In genomic region chr1:90208503-90208860, GRCm38 (mm10) we compare ENCODE assay signal across 9 mouse cellular contexts. TPM values are rescaled to one million over a fixed set of nuclear protein-coding genes. Genes with fewer than 3 reads are reported as not detected.
DNase-seq lines count a peak whose midpoint lies in the region; ATAC-seq and TF ChIP-seq lines count a peak whose summit lies in the region.
"Had no signal": no experiment of that assay in that cellular context is flagged by ENCODE, and none has a peak within 500 bp of the region (broad histone marks: within the 10 kb centered on the region; RNA-seq: fewer than 3 reads in every experiment).

No protein-coding gene starts in this region.

- no peaks in the 10 kb centered on the region for H3K36me3 ChIP-seq in kidney, adult 2 months (ENCODE audit: control insufficient read depth, insufficient read depth, low read length)
- peaks cover 17% of the 10 kb centered on the region for H3K36me3 ChIP-seq in embryonic facial prominence, embryonic 12.5 days
- peaks cover 5% of the 10 kb centered on the region; the same call in 1 of the 2 replicates for H3K36me3 ChIP-seq in heart, embryonic 14.5 days (ENCODE audit: control insufficient read depth, insufficient read depth, low read length)
- H3K36me3 ChIP-seq in midbrain, embryonic 14.5 days (ENCODE audit: control insufficient read depth, insufficient read depth, low read length) = no peaks in the 10 kb centered on the region

- peaks cover 50% of the 10 kb centered on the region for H3K4me1 ChIP-seq in kidney, adult 2 months (ENCODE audit: control insufficient read depth, insufficient read depth, low read length)
- peaks cover 47% of the 10 kb centered on the region for H3K4me1 ChIP-seq in embryonic facial prominence, embryonic 12.5 days
- peaks cover 17 to 25% of the 10 kb centered on the region in 2 experiments for H3K4me1 ChIP-seq in heart, embryonic 14.5 days (ENCODE audit: control insufficient read depth in 2 of 2, insufficient read depth in 2 of 2, low read length in 2 of 2)
- peaks cover 38% of the 10 kb centered on the region for H3K4me1 ChIP-seq in midbrain, embryonic 14.5 days (ENCODE audit: control insufficient read depth, insufficient read depth, low read length)

- no peak for DNase-seq in kidney, adult 2 months
- DNase-seq in kidney, postnatal 14 days = no peak
- peak; percentile 16 for DNase-seq in midbrain, embryonic 14.5 days
- DNase-seq in thymus, postnatal 25 days = no peak

- H3K27ac ChIP-seq in kidney, adult 2 months (ENCODE audit: insufficient read depth, low read depth, low read length) = peak overlapping the region; percentile 34
- H3K27ac ChIP-seq in embryonic facial prominence, embryonic 12.5 days = no peak overlapping the region
- no peak overlapping the region; a peak in 1 of 4 replicates for H3K27ac ChIP-seq in heart, embryonic 14.5 days (replicated peaks in 1 of 2; ENCODE audit: control insufficient read depth in 1 of 2, insufficient read depth in 1 of 2, low read depth in 2 of 2, low read length in 2 of 2)
- H3K27ac ChIP-seq in midbrain, embryonic 14.5 days (replicated peaks; ENCODE audit: low read depth, low read length) = peak overlapping the region; percentile 16

- H3K4me2 ChIP-seq in embryonic facial prominence, embryonic 12.5 days (replicated peaks) = peak overlapping the region; percentile 62
- H3K4me2 ChIP-seq in heart, embryonic 14.5 days (ENCODE audit: low read length) = peak overlapping the region; percentile 65
- H3K4me2 ChIP-seq in midbrain, embryonic 14.5 days (ENCODE audit: low read length) = peak overlapping the region; percentile 63

- H3K9me3 ChIP-seq in embryonic facial prominence, embryonic 12.5 days = no peaks in the 10 kb centered on the region
- H3K9me3 ChIP-seq in heart, embryonic 14.5 days (ENCODE audit: control insufficient read depth, low read length) = no peaks in the 10 kb centered on the region
- no peaks in the 10 kb centered on the region for H3K9me3 ChIP-seq in midbrain, embryonic 14.5 days (ENCODE audit: control insufficient read depth, low read length)

- no peak overlapping the region for H3K9ac ChIP-seq in embryonic facial prominence, embryonic 12.5 days
- H3K9ac ChIP-seq in heart, embryonic 14.5 days (ENCODE audit: low read length) = peak overlapping the region; percentile 38
- no peak overlapping the region for H3K9ac ChIP-seq in midbrain, embryonic 14.5 days (replicated peaks; ENCODE audit: low read length)

- no peaks in the 10 kb centered on the region for H3K27me3 ChIP-seq in kidney, adult 2 months (replicated peaks; ENCODE audit: control insufficient read depth, insufficient read depth, low read length)
- H3K27me3 ChIP-seq in embryonic facial prominence, embryonic 12.5 days = no peaks in the 10 kb centered on the region
- H3K27me3 ChIP-seq in heart, embryonic 14.5 days (ENCODE audit: control insufficient read depth, insufficient read depth, low read length) = no peaks in the 10 kb centered on the region
- H3K27me3 ChIP-seq in midbrain, embryonic 14.5 days (ENCODE audit: control insufficient read depth, insufficient read depth, low read length) = 0 out of 2 replicates have a peak, but pooled peaks cover 2% of the 10 kb centered on the region

- TF ChIP-seq POLR2A in kidney, adult 2 months (IDR thresholded peaks at IDR 0.05; ENCODE audit: low read depth, low read length) = no peak

- WGBS in kidney, adult 2 months = 34% methylated on average over 9 of the region's 9 CpGs
- 67% methylated on average over 9 of the region's 9 CpGs for WGBS in embryonic facial prominence, embryonic 12.5 days
- 46% methylated on average over 9 of the region's 9 CpGs for WGBS in heart, embryonic 14.5 days
- 57% methylated on average over 9 of the region's 9 CpGs for WGBS in midbrain, embryonic 14.5 days

- TF ChIP-seq CTCF in kidney, adult 2 months (conservative IDR thresholded peaks at IDR 0.05; ENCODE audit: insufficient read depth, insufficient read length, low read depth, low read length) = no peak

- peak overlapping the region; percentile 17 for H3K4me3 ChIP-seq in kidney, adult 2 months (ENCODE audit: insufficient read depth, low read depth, low read length)
- no peak overlapping the region; the same call in 1 of the 2 replicates for H3K4me3 ChIP-seq in embryonic facial prominence, embryonic 12.5 days
- peak overlapping the region; percentile 5 to 47 for H3K4me3 ChIP-seq in heart, embryonic 14.5 days (ENCODE audit: control insufficient read depth in 1 of 2, insufficient read depth in 1 of 2, low read depth in 1 of 2, low read length in 2 of 2)
- no peak overlapping the region for H3K4me3 ChIP-seq in midbrain, embryonic 14.5 days (replicated peaks; ENCODE audit: low read depth, low read length)

- ATAC-seq in embryonic facial prominence, embryonic 12.5 days (ENCODE audit: insufficient number of reproducible peaks, insufficient read depth, low FRiP score, low TSS enrichment) = no peak
- no peak for ATAC-seq in heart, embryonic 14.5 days (ENCODE audit: insufficient number of reproducible peaks, insufficient read depth, low FRiP score, low read depth)
- ATAC-seq in midbrain, embryonic 14.5 days (ENCODE audit: low FRiP score, low TSS enrichment) = no peak
- ATAC-seq in megakaryocyte progenitor cell, adult 5-6 weeks (replicated peaks; ENCODE audit: poor library complexity) = no peak
- ATAC-seq in megakaryocyte, adult 5-6 weeks (ENCODE audit: poor library complexity, severe bottlenecking) = no peak

RNA-seq across cellular contexts. Expression of gene Ackr3, which starts 4.7 kb away (rescaled TPM):
- 128 and 172 TPM in 2 replicates for polyA plus RNA-seq in kidney, adult 2 months (2012; rRNA removed)
- polyA plus RNA-seq in embryonic facial prominence, embryonic 12.5 days (2016; fragmentation: Nextera tagmentation; extraction: Ambion mirVana) = 42.7 and 45.3 TPM in 2 replicates
- 41.3 and 51.0 TPM in 2 replicates for polyA plus RNA-seq in heart, embryonic 14.5 days (2014; fragmentation: Nextera tagmentation; extraction: Ambion mirVana)
- polyA plus RNA-seq in midbrain, embryonic 14.5 days (2014; fragmentation: Nextera tagmentation; extraction: Ambion mirVana) = 12.8 and 13.6 TPM in 2 replicates
- total RNA-seq in megakaryocyte progenitor cell, adult 5-6 weeks (2015) = not detected in 2 replicates
- total RNA-seq in megakaryocyte progenitor cell, adult 5-6 weeks (2017) = not detected in 2 replicates
- total RNA-seq in megakaryocyte, adult 5-6 weeks (2015) = not detected in 2 replicates
- total RNA-seq in megakaryocyte, adult 5-6 weeks (2017) = not detected in 2 replicates

RNA-seq across cellular contexts. Expression of gene Iqca, which starts 55.3 kb away (rescaled TPM):
- 0.05 and 0.33 TPM in 2 replicates for polyA plus RNA-seq in kidney, adult 2 months (2012; rRNA removed)
- polyA plus RNA-seq in embryonic facial prominence, embryonic 12.5 days (2016; fragmentation: Nextera tagmentation; extraction: Ambion mirVana) = 0.17 and 0.51 TPM in 2 replicates
- polyA plus RNA-seq in heart, embryonic 14.5 days (2014; fragmentation: Nextera tagmentation; extraction: Ambion mirVana) = not detected in 2 replicates
- 0.20 and 0.31 TPM in 2 replicates for polyA plus RNA-seq in midbrain, embryonic 14.5 days (2014; fragmentation: Nextera tagmentation; extraction: Ambion mirVana)
- total RNA-seq in megakaryocyte progenitor cell, adult 5-6 weeks (2015) = not detected in 2 replicates
- total RNA-seq in megakaryocyte progenitor cell, adult 5-6 weeks (2017) = not detected in 2 replicates
- total RNA-seq in megakaryocyte, adult 5-6 weeks (2015) = not detected in 2 replicates
- total RNA-seq in megakaryocyte, adult 5-6 weeks (2017) = not detected in 2 replicates
- polyA plus RNA-seq: large intestine, adult 2 months had no signal

Comparison
In these comparisons a context has a peak if more than half of its experiments do, and no peak if none do; other contexts are left out.
1. H3K27ac ChIP-seq: peak in kidney, adult 2 months (single experiment) and midbrain, embryonic 14.5 days (single experiment); none in embryonic facial prominence, embryonic 12.5 days (single experiment) and heart, embryonic 14.5 days (0 of 2).
2. H3K4me3 ChIP-seq: peak in kidney, adult 2 months (single experiment) and heart, embryonic 14.5 days (2 of 2); none in embryonic facial prominence, embryonic 12.5 days (single experiment) and midbrain, embryonic 14.5 days (single experiment).
3. Peak in every context shown above with its lines, with median percentiles within 50 percentile points of each other: H3K4me2 ChIP-seq.